Mouse (Mus musculus) MEL (cell line): Measurements from ENCODE around the gene Srsf7. TPM values are rescaled to one million over a fixed set of nuclear protein-coding genes. Genes with fewer than 3 reads are reported as not detected.

ENCODE experiments used
- DNase-seq: peaks from one replicate; pipeline ENCODE4 v3.0.0; 2011; ENCODE audit warnings: low read depth, low spot score
- H3K27ac ChIP-seq: 2 replicates; pipeline ENCODE4 v1.5.1; 2012; ENCODE audit warnings: low read depth, mild to moderate bottlenecking, control low read depth, low read length, moderate library complexity; ENCODE audit not compliant: control insufficient read depth
- H3K27me3 ChIP-seq, 2 experiments: fragments of 150-350 bp in 1 of 2; sonication (generic) in 1 of 2; 2 replicates each; pipeline ENCODE4 v1.6.1; 2012; ENCODE audit warnings: low read length in 2 of 2, mild to moderate bottlenecking in 2 of 2, improper control_type of control experiment in 1 of 2, moderate library complexity in 1 of 2; ENCODE audit not compliant: insufficient read depth in 2 of 2, control insufficient read depth in 1 of 2
- H3K36me3 ChIP-seq, 2 experiments: 2 replicates each; pipeline ENCODE4 v1.6.1; 2012 to 2014; ENCODE audit warnings: low read length in 2 of 2, improper control_type of control experiment in 1 of 2, inconsistent platforms in 1 of 2, mild to moderate bottlenecking in 1 of 2; ENCODE audit not compliant: insufficient read depth in 2 of 2, control insufficient read depth in 1 of 2
- H3K4me1 ChIP-seq, 2 experiments: fragments of 150-350 bp in 1 of 2; sonication (generic) in 1 of 2; 2 replicates each; pipeline ENCODE4 v1.6.1; 2012; ENCODE audit warnings: low read length in 2 of 2, improper control_type of control experiment in 1 of 2, mild to moderate bottlenecking in 1 of 2; ENCODE audit not compliant: insufficient read depth in 2 of 2, control insufficient read depth in 1 of 2
- H3K4me3 ChIP-seq, 2 experiments: fragments of 150-350 bp in 1 of 2; sonication (generic) in 1 of 2; 2 replicates each; pipeline ENCODE4 v1.5.1; 2012; ENCODE audit warnings: low read depth in 2 of 2, low read length in 2 of 2, mild to moderate bottlenecking in 2 of 2, moderate library complexity in 2 of 2, control low read depth in 1 of 2, improper control_type of control experiment in 1 of 2; ENCODE audit not compliant: control insufficient read depth in 1 of 2, insufficient read depth in 1 of 2
- H3K79me2 ChIP-seq: 2 replicates; pipeline ENCODE4 v1.6.1; 2012; ENCODE audit warnings: mild to moderate bottlenecking, low read length, moderate library complexity; ENCODE audit not compliant: control insufficient read depth, poor library complexity, insufficient read depth
- H3K9ac ChIP-seq: 2 replicates; pipeline ENCODE4 v1.6.1; 2012; ENCODE audit warnings: low read depth, mild to moderate bottlenecking, control low read depth, low read length, moderate library complexity; ENCODE audit not compliant: control insufficient read depth, poor library complexity, severe bottlenecking
- H3K9me3 ChIP-seq: fragments of 150-350 bp; sonication (generic); replicated peaks from 2 replicates; pipeline ENCODE4 v1.6.1; 2012; ENCODE audit warnings: mild to moderate bottlenecking, low read length, improper control_type of control experiment, moderate library complexity; ENCODE audit not compliant: insufficient read depth
- BHLHE40 ChIP-seq: IDR thresholded peaks from 2 replicates; pipeline ENCODE4 v1.6.1; 2012; ENCODE audit warnings: low read depth, mild to moderate bottlenecking, inconsistent platforms, low read length, improper control_type of control experiment, borderline replicate concordance
- CHD2 ChIP-seq: IDR thresholded peaks from 2 replicates; pipeline ENCODE4 v1.6.1; 2011; ENCODE audit warnings: low read length, improper control_type of control experiment
- CTCF ChIP-seq, 3 experiments: IDR thresholded peaks in 2 of 3; conservative IDR thresholded peaks in 1 of 3; 2 replicates each; pipeline ENCODE4 v1.5.1; 2011 to 2012; ENCODE audit warnings: low read length in 3 of 3, low read depth in 2 of 3, mild to moderate bottlenecking in 2 of 3, improper control_type of control experiment in 1 of 3, inconsistent platforms in 1 of 3, mixed read lengths in 1 of 3, moderate library complexity in 1 of 3; ENCODE audit not compliant: control insufficient read depth in 1 of 3, insufficient read depth in 1 of 3, poor library complexity in 1 of 3, severe bottlenecking in 1 of 3
- GABPA ChIP-seq: IDR thresholded peaks from 2 replicates; pipeline ENCODE4 v1.6.1; 2012; ENCODE audit warnings: low read depth, mild to moderate bottlenecking, inconsistent platforms, low read length, improper control_type of control experiment, moderate library complexity
- GATA1 ChIP-seq: IDR thresholded peaks from 2 replicates; pipeline ENCODE4 v1.6.1; 2011; ENCODE audit warnings: low read depth, low read length, improper control_type of control experiment
- HCFC1 ChIP-seq: IDR thresholded peaks from 2 replicates; pipeline ENCODE4 v1.6.1; 2012; ENCODE audit warnings: low read depth, mild to moderate bottlenecking, inconsistent platforms, low read length, improper control_type of control experiment, moderate library complexity
- JUND ChIP-seq: IDR thresholded peaks from 2 replicates; pipeline ENCODE4 v1.6.1; 2011; ENCODE audit warnings: low read depth, mild to moderate bottlenecking, improper control_type of control experiment, low read length
- MAFK ChIP-seq: IDR thresholded peaks from 2 replicates; pipeline ENCODE4 v1.6.1; 2011; ENCODE audit warnings: low read depth, mild to moderate bottlenecking, low read length, improper control_type of control experiment, borderline replicate concordance
- MAX ChIP-seq: IDR thresholded peaks from 2 replicates; pipeline ENCODE4 v1.6.1; 2011; ENCODE audit warnings: low read length, improper control_type of control experiment
- MXI1 ChIP-seq: IDR thresholded peaks from 2 replicates; pipeline ENCODE4 v1.6.1; 2011; ENCODE audit warnings: mild to moderate bottlenecking, low read depth, low read length, improper control_type of control experiment
- MYB ChIP-seq: IDR thresholded peaks from 2 replicates; pipeline ENCODE4 v1.6.1; 2011; ENCODE audit warnings: mild to moderate bottlenecking, low read depth, low read length, improper control_type of control experiment
- NRF1 ChIP-seq: IDR thresholded peaks from 2 replicates; pipeline ENCODE4 v1.6.1; 2014; ENCODE audit warnings: low read depth, mild to moderate bottlenecking, inconsistent platforms, low read length, improper control_type of control experiment, moderate library complexity; ENCODE audit not compliant: poor library complexity, insufficient read depth, severe bottlenecking
- POLR2A ChIP-seq, 2 experiments: IDR thresholded peaks; 2 replicates each; pipeline ENCODE4 v1.6.1; 2011 to 2012; ENCODE audit warnings: low read length in 2 of 2, mild to moderate bottlenecking in 2 of 2, control low read depth in 1 of 2, improper control_type of control experiment in 1 of 2, low read depth in 1 of 2, moderate library complexity in 1 of 2; ENCODE audit not compliant: control insufficient read depth in 1 of 2, insufficient read depth in 1 of 2, poor library complexity in 1 of 2
- POLR2AphosphoS2 ChIP-seq: IDR thresholded peaks from 2 replicates; pipeline ENCODE4 v1.6.1; 2011; ENCODE audit warnings: low read length, improper control_type of control experiment
- RCOR1 ChIP-seq: IDR thresholded peaks from 2 replicates; pipeline ENCODE4 v1.6.1; 2012; ENCODE audit warnings: low read depth, mild to moderate bottlenecking, inconsistent platforms, low read length, improper control_type of control experiment
- SIN3A ChIP-seq: IDR thresholded peaks from 2 replicates; pipeline ENCODE4 v1.6.1; 2012; ENCODE audit warnings: low read length, improper control_type of control experiment, inconsistent platforms
- SMC3 ChIP-seq: IDR thresholded peaks from 2 replicates; pipeline ENCODE4 v1.6.1; 2011; ENCODE audit warnings: low read depth, low read length, improper control_type of control experiment
- TAL1 ChIP-seq: IDR thresholded peaks from 2 replicates; pipeline ENCODE4 v1.6.1; 2012; ENCODE audit warnings: mild to moderate bottlenecking, inconsistent platforms, low read length, moderate library complexity, mixed read lengths
- USF1 ChIP-seq: IDR thresholded peaks from 2 replicates; pipeline ENCODE4 v1.6.1; 2014; ENCODE audit warnings: low read depth, mild to moderate bottlenecking, inconsistent platforms, low read length, improper control_type of control experiment, moderate library complexity
- USF2 ChIP-seq, 2 experiments: IDR thresholded peaks; 2 replicates each; pipeline ENCODE4 v1.6.1; 2011 to 2012; ENCODE audit warnings: improper control_type of control experiment in 2 of 2, low read length in 2 of 2, borderline replicate concordance in 1 of 2, inconsistent platforms in 1 of 2, low read depth in 1 of 2, mild to moderate bottlenecking in 1 of 2; ENCODE audit not compliant: insufficient read depth in 1 of 2
- ZC3H11A ChIP-seq: IDR thresholded peaks from 2 replicates; pipeline ENCODE4 v1.6.1; 2012; ENCODE audit warnings: low read depth, mild to moderate bottlenecking, inconsistent platforms, low read length, improper control_type of control experiment
- ZKSCAN1 ChIP-seq: IDR thresholded peaks from 2 replicates; pipeline ENCODE4 v1.6.1; 2012; ENCODE audit warnings: low read depth, mild to moderate bottlenecking, inconsistent platforms, low read length, improper control_type of control experiment, moderate library complexity
- polyA plus RNA-seq, 2 experiments: library from polyadenylated mRNA; stranded (reverse) in 1 of 2; unstranded in 1 of 2; fragments of >175 nt in 1 of 2; fragments of >200 nt in 1 of 2; gene quantifications; 2 replicates each; pipeline versions ENCODE4 v1.2.1 to v1.2.4; 2012; ENCODE audit warnings: low replicate concordance in 2 of 2, low read depth in 1 of 2; ENCODE audit not compliant: insufficient read length in 2 of 2, insufficient read depth in 1 of 2, missing spikeins in 1 of 2
- total RNA-seq: library from RNA; depleted of rRNA; stranded (reverse); fragments of 300-350 nt; gene quantifications from 2 replicates; pipeline ENCODE4 v1.2.3, GENCODE M21; 2012

The Srsf7 gene
- total and polyA plus RNA-seq, 3 experiments, result 399 to 425 TPM; not detected in 1

GRCm38 (mm10) chr17:80174699-80175385 is 32.3 kb downstream of the Srsf7 start:
- Histone ChIP-seq H3K9me3 (no peaks in the 10 kb centered on the region), H3K79me2 (no peaks in the 10 kb centered on the region), H3K4me3 (no peak overlapping the region), H3K27ac (no peak overlapping the region), H3K27me3 (no peaks in the 10 kb centered on the region; a peak in 2 of 4 replicates), H3K36me3 (no peaks in the 10 kb centered on the region), H3K9ac (no peak overlapping the region), H3K4me1 (no peaks in the 10 kb centered on the region)
- no peak for DNase-seq
- no peak for TF ChIP-seq ZC3H11A
- no peak for TF ChIP-seq TAL1
- no peak for TF ChIP-seq SMC3
- no peak for TF ChIP-seq POLR2AphosphoS2
- no peak for TF ChIP-seq USF2 (IDR thresholded peaks at IDR 0.05; ENCODE audit: borderline replicate concordance in 1 of 2, insufficient read depth in 1 of 2, low read depth in 1 of 2, low read length in 2 of 2)
- no peak for TF ChIP-seq GABPA
- TF ChIP-seq NRF1, result no peak

GRCm38 (mm10) chr17:80174146-80174545 is 33.0 kb downstream of the Srsf7 start:
- Histone ChIP-seq H3K9ac (no peak overlapping the region), H3K4me3 (no peak overlapping the region), H3K27me3 (no peaks in the 10 kb centered on the region; a peak in 2 of 4 replicates), H3K36me3 (no peaks in the 10 kb centered on the region), H3K27ac (no peak overlapping the region), H3K79me2 (no peaks in the 10 kb centered on the region), H3K4me1 (no peaks in the 10 kb centered on the region), H3K9me3 (no peaks in the 10 kb centered on the region)
- no peak for DNase-seq
- TF ChIP-seq SIN3A (no peak), JUND (no peak), MXI1 (no peak), MAX (no peak), CHD2 (no peak), MYB (no peak), MAFK (no peak), POLR2AphosphoS2 (no peak), HCFC1 (no peak), CTCF (IDR thresholded peaks at IDR 0.05 in 2 of 3, conservative IDR thresholded peaks at IDR 0.05 in 1 of 3; ENCODE audit: control insufficient read depth in 1 of 3, insufficient read depth in 1 of 3, low read depth in 2 of 3, low read length in 3 of 3, poor library complexity in 1 of 3, severe bottlenecking in 1 of 3) (no peak), RCOR1 (no peak), GABPA (no peak), USF1 (no peak), GATA1 (no peak), BHLHE40 (no peak), ZKSCAN1 (no peak), POLR2A (IDR thresholded peaks at IDR 0.05; ENCODE audit: control insufficient read depth in 1 of 2, insufficient read depth in 1 of 2, low read depth in 1 of 2, low read length in 2 of 2, poor library complexity in 1 of 2) (no peak)
